In genomic region chr1:132802380-132802779, GRCm38 (mm10) we compare ENCODE assay signal across 10 mouse cellular contexts.
DNase-seq lines count a peak whose midpoint lies in the region; ATAC-seq lines count a peak whose summit lies in the region.
"Had no signal": no experiment of that assay in that cellular context is flagged by ENCODE, and none has a peak within 500 bp of the region (broad histone marks: within the 10 kb centered on the region; RNA-seq: fewer than 3 reads in every experiment).

No protein-coding gene starts in this region.

- no peaks in the 10 kb centered on the region for H3K9me3 ChIP-seq in heart, embryonic 12.5 days (replicated peaks)
- no peaks in the 10 kb centered on the region for H3K9me3 ChIP-seq in heart, embryonic 10.5 days
- no peaks in the 10 kb centered on the region for H3K9me3 ChIP-seq in midbrain, embryonic 16.5 days (replicated peaks; ENCODE audit: control insufficient read depth, low read length, poor library complexity, severe bottlenecking)
- H3K9me3 ChIP-seq in midbrain, embryonic 11.5 days (ENCODE audit: control insufficient read depth, low read length): no peaks in the 10 kb centered on the region
- H3K9me3 ChIP-seq in hindbrain, embryonic 16.5 days (ENCODE audit: control insufficient read depth, low read length): no peaks in the 10 kb centered on the region
- H3K9me3 ChIP-seq: heart, embryonic 13.5 days had no signal

- no peaks in the 10 kb centered on the region for H3K36me3 ChIP-seq in heart, embryonic 12.5 days
- H3K36me3 ChIP-seq in heart, embryonic 10.5 days: no peaks in the 10 kb centered on the region
- no peaks in the 10 kb centered on the region for H3K36me3 ChIP-seq in midbrain, embryonic 16.5 days (ENCODE audit: control insufficient read depth, insufficient read depth, low read length)
- no peaks in the 10 kb centered on the region for H3K36me3 ChIP-seq in midbrain, embryonic 11.5 days (ENCODE audit: control insufficient read depth, insufficient read depth, low read length)
- no peaks in the 10 kb centered on the region for H3K36me3 ChIP-seq in hindbrain, embryonic 16.5 days (ENCODE audit: control insufficient read depth, insufficient read depth, low read length)
- H3K36me3 ChIP-seq: heart, embryonic 13.5 days had no signal

- no peak for DNase-seq in heart, embryonic 10.5 days (ENCODE audit: low spot score)
- DNase-seq in midbrain, embryonic 11.5 days (ENCODE audit: low spot score, missing footprints): no peak
- peak; percentile 45 for DNase-seq in adrenal gland, postnatal 14 days
- DNase-seq in cerebellum, postnatal 36 days: peak; percentile 60 to 66
- DNase-seq in spleen, postnatal 36 days (ENCODE audit: low spot score in 2 of 2): no peak

- 35% methylated on average over 4 of the region's 4 CpGs for WGBS in heart, embryonic 12.5 days
- WGBS in heart, embryonic 10.5 days: 36% methylated on average over 4 of the region's 4 CpGs
- 46% methylated on average over 4 of the region's 4 CpGs for WGBS in midbrain, embryonic 16.5 days
- 31% methylated on average over 4 of the region's 4 CpGs for WGBS in midbrain, embryonic 11.5 days
- WGBS in hindbrain, embryonic 16.5 days: 39% methylated on average over 4 of the region's 4 CpGs

- no peak overlapping the region for H3K9ac ChIP-seq in heart, embryonic 12.5 days
- H3K9ac ChIP-seq in midbrain, embryonic 16.5 days (ENCODE audit: low read depth, low read length): no peak overlapping the region
- H3K9ac ChIP-seq in midbrain, embryonic 11.5 days (ENCODE audit: low read length): no peak overlapping the region
- H3K9ac ChIP-seq in hindbrain, embryonic 16.5 days (ENCODE audit: low read depth, low read length): no peak overlapping the region
- H3K9ac ChIP-seq: heart, embryonic 13.5 days had no signal

- 0 out of 2 replicates have a peak, but pooled peaks have one; percentile 39 for ATAC-seq in heart, embryonic 12.5 days (ENCODE audit: insufficient number of reproducible peaks, low FRiP score)
- peak; percentile 21; the same call in 1 of the 2 replicates for ATAC-seq in midbrain, embryonic 16.5 days
- ATAC-seq in midbrain, embryonic 11.5 days (ENCODE audit: low FRiP score): no peak
- no peak for ATAC-seq in hindbrain, embryonic 16.5 days
- ATAC-seq: intestine, embryonic 16.5 days had no signal

- H3K4me2 ChIP-seq in heart, embryonic 12.5 days: no peak overlapping the region
- H3K4me2 ChIP-seq in midbrain, embryonic 16.5 days (ENCODE audit: low read length): no peak overlapping the region
- no peak overlapping the region for H3K4me2 ChIP-seq in midbrain, embryonic 11.5 days
- H3K4me2 ChIP-seq in hindbrain, embryonic 16.5 days (ENCODE audit: low read length): no peak overlapping the region
- H3K4me2 ChIP-seq: heart, embryonic 13.5 days had no signal

- H3K27ac ChIP-seq in heart, embryonic 12.5 days (ENCODE audit: poor library complexity, severe bottlenecking): no peak overlapping the region
- H3K27ac ChIP-seq in heart, embryonic 10.5 days: no peak overlapping the region
- H3K27ac ChIP-seq in midbrain, embryonic 16.5 days (ENCODE audit: low read length): no peak overlapping the region
- no peak overlapping the region for H3K27ac ChIP-seq in midbrain, embryonic 11.5 days (ENCODE audit: low read depth, low read length)
- no peak overlapping the region for H3K27ac ChIP-seq in hindbrain, embryonic 16.5 days (ENCODE audit: low read depth, low read length)
- H3K27ac ChIP-seq: heart, embryonic 13.5 days had no signal

- no peaks in the 10 kb centered on the region for H3K4me1 ChIP-seq in heart, embryonic 12.5 days (replicated peaks)
- H3K4me1 ChIP-seq in heart, embryonic 10.5 days: 0 out of 2 replicates have a peak, but pooled peaks cover 4% of the 10 kb centered on the region
- H3K4me1 ChIP-seq in midbrain, embryonic 16.5 days (ENCODE audit: control insufficient read depth, insufficient read depth, low read length): peaks cover 23% of the 10 kb centered on the region
- peaks cover 8% of the 10 kb centered on the region for H3K4me1 ChIP-seq in midbrain, embryonic 11.5 days (ENCODE audit: control insufficient read depth, insufficient read depth, low read length)
- H3K4me1 ChIP-seq in hindbrain, embryonic 16.5 days (ENCODE audit: control insufficient read depth, insufficient read depth, low read depth, low read length): peaks cover 18% of the 10 kb centered on the region
- H3K4me1 ChIP-seq: heart, embryonic 13.5 days had no signal

- H3K4me3 ChIP-seq in heart, embryonic 12.5 days: no peak overlapping the region
- H3K4me3 ChIP-seq in heart, embryonic 10.5 days: no peak overlapping the region
- no peak overlapping the region for H3K4me3 ChIP-seq in midbrain, embryonic 16.5 days (ENCODE audit: low read depth, low read length)
- no peak overlapping the region for H3K4me3 ChIP-seq in midbrain, embryonic 11.5 days (ENCODE audit: low read depth, low read length)
- no peak overlapping the region for H3K4me3 ChIP-seq in hindbrain, embryonic 16.5 days (ENCODE audit: low read length)
- H3K4me3 ChIP-seq: heart, embryonic 13.5 days had no signal

- H3K27me3 ChIP-seq in heart, embryonic 12.5 days (replicated peaks): peaks cover 30% of the 10 kb centered on the region
- H3K27me3 ChIP-seq in heart, embryonic 10.5 days (ENCODE audit: insufficient read depth, poor library complexity, severe bottlenecking): peaks cover 28% of the 10 kb centered on the region
- H3K27me3 ChIP-seq in midbrain, embryonic 16.5 days (ENCODE audit: control insufficient read depth, insufficient read depth, low read depth, low read length): no peaks in the 10 kb centered on the region
- no peaks in the 10 kb centered on the region for H3K27me3 ChIP-seq in midbrain, embryonic 11.5 days (ENCODE audit: control insufficient read depth, insufficient read depth, low read length)
- no peaks in the 10 kb centered on the region for H3K27me3 ChIP-seq in hindbrain, embryonic 16.5 days (replicated peaks; ENCODE audit: control insufficient read depth, insufficient read depth, low read length)

Comparison
In these comparisons a context has a peak if more than half of its experiments do, and no peak if none do; other contexts are left out.
1. ATAC-seq: peak in heart, embryonic 12.5 days (single experiment) and midbrain, embryonic 16.5 days (single experiment); none in midbrain, embryonic 11.5 days (single experiment) and hindbrain, embryonic 16.5 days (single experiment).
2. DNase-seq: peak in adrenal gland, postnatal 14 days (single experiment) and cerebellum, postnatal 36 days (2 of 2); none in heart, embryonic 10.5 days (single experiment), midbrain, embryonic 11.5 days (single experiment) and spleen, postnatal 36 days (0 of 2).